Mouse (Mus musculus) limb, embryonic 11.5 days (tissue): ENCODE measurements at regions not wholly inside any gene's neighbourhood (a gene's known extent, or its start where the extent isn't known, plus 50 kb on each side); places are given as distances from the start of the nearest gene placed in this dataset.

Experiments
- ATAC-seq: fragments of 200-750 bp; cut with Nextera tagmentation; 2 replicates; pipeline ENCODE4 v1.8.0; 2017; ENCODE audit warnings: low read depth; ENCODE audit not compliant: insufficient number of reproducible peaks, low FRiP score, low TSS enrichment
- DNase-seq: peaks from one replicate; pipeline ENCODE4 v3.0.0-alpha.2; 2015; ENCODE audit warnings: low spot score
- H3K27ac ChIP-seq: fragments of 300-500 bp; sonication (generic); replicated peaks from 2 replicates; pipeline ENCODE4 v1.5.1; 2014; ENCODE audit warnings: low read depth, mild to moderate bottlenecking, low read length
- H3K27me3 ChIP-seq: fragments of 300-500 bp; sonication (generic); 2 replicates; pipeline ENCODE4 v1.6.1; 2014; ENCODE audit warnings: mild to moderate bottlenecking, low read length, mixed read lengths; ENCODE audit not compliant: control insufficient read depth, insufficient read depth
- H3K36me3 ChIP-seq: fragments of 300-500 bp; sonication (generic); 2 replicates; pipeline ENCODE4 v1.6.1; 2014; ENCODE audit warnings: mild to moderate bottlenecking, low read length, moderate library complexity, mixed read lengths; ENCODE audit not compliant: control insufficient read depth, insufficient read depth
- H3K4me1 ChIP-seq: fragments of 300-500 bp; sonication (generic); 2 replicates; pipeline ENCODE4 v1.6.1; 2014; ENCODE audit warnings: low read length, mixed read lengths; ENCODE audit not compliant: control insufficient read depth, insufficient read depth
- H3K4me2 ChIP-seq: fragments of 300-500 bp; sonication (generic); 2 replicates; pipeline ENCODE4 v1.6.1; 2014; ENCODE audit warnings: low read depth, mild to moderate bottlenecking, moderate library complexity; ENCODE audit not compliant: severe bottlenecking
- H3K4me3 ChIP-seq: fragments of 300-500 bp; sonication (generic); 2 replicates; pipeline ENCODE4 v1.5.1; 2014; ENCODE audit warnings: low read depth, low read length
- H3K9ac ChIP-seq: fragments of 300-500 bp; sonication (generic); 2 replicates; pipeline ENCODE4 v1.6.1; 2014; ENCODE audit warnings: mild to moderate bottlenecking, low read length
- H3K9me3 ChIP-seq: fragments of 300-500 bp; sonication (generic); 2 replicates; pipeline ENCODE4 v1.6.1; 2016; ENCODE audit warnings: low read length; ENCODE audit not compliant: control insufficient read depth
- WGBS: fragments of 180-500 bp; shearing (Covaris S2); extraction: QIAGEN DNeasy Blood & Tissue Kit; methylation state at CpG from one replicate; pipeline ENCODE4 v1.1.7; 2014; 5-methylcytosine and 5-hydroxymethylcytosine counted together

DNA sequence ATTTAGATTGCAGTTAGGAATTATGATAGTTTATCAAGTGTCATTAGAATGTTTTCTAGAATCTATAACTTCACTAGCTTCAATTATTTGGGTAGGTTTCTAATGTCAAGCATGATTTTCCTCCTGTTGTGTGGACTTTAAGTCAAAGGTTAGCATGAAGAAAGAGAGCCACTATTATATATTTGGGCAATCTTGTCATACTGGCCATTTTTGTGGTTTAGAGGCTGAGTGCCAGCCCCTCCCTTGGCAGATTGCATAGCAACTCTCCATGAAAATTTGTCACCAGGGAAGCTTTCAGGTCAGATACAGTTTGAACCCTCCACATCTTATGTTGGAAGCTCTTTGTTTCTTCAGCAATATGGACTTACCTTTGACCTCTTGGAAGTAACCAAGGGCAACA lies 806.7 kb upstream of the Lrrc4c start:
- ATAC-seq = no peak
- Histone ChIP-seq H3K27me3 (no peaks in the 10 kb centered on the region), H3K9ac (no peak overlapping the region), H3K4me2 (no peak overlapping the region), H3K27ac (no peak overlapping the region), H3K4me1 (no peaks in the 10 kb centered on the region), H3K9me3 (no peaks in the 10 kb centered on the region), H3K36me3 (no peaks in the 10 kb centered on the region), H3K4me3 (no peak overlapping the region)
- DNase-seq = no peak

DNA sequence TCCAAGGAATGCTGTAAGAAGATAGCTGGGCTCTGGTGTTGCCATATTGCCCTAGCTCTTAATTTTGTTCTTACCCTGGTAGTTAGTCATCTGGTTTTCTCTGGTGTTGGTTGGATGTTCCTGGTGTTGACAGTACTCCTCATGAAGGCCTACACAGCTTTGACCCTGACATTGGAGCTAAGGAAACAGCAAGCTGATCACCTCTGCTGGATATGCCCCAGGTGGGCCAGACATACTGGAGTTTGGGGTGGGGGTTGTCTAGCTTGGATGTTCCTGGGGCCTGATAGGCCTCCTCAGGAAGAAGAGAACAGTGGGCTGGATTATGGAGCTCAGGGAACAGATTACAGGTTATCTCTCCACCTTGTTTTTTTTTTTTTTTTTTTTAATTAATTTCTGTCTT lies 796.3 kb upstream of the Lrrc4c start:
- no peaks in the 10 kb centered on the region for H3K9me3 ChIP-seq
- no peak overlapping the region for H3K9ac ChIP-seq
- no peaks in the 10 kb centered on the region for H3K27me3 ChIP-seq
- H3K4me2 ChIP-seq = no peak overlapping the region
- ATAC-seq = no peak
- H3K27ac ChIP-seq = no peak overlapping the region
- no peak for DNase-seq
- H3K4me1 ChIP-seq = no peaks in the 10 kb centered on the region
- no peaks in the 10 kb centered on the region for H3K36me3 ChIP-seq
- no peak overlapping the region for H3K4me3 ChIP-seq

- Histone ChIP-seq H3K4me1 (no peaks in the 10 kb centered on the region), H3K27ac (no peak overlapping the region), H3K27me3 (no peaks in the 10 kb centered on the region), H3K36me3 (no peaks in the 10 kb centered on the region), H3K9ac (no peak overlapping the region), H3K4me3 (no peak overlapping the region), H3K4me2 (no peak overlapping the region), H3K9me3 (no peaks in the 10 kb centered on the region)
- ATAC-seq (no peak), DNase-seq (no peak)
- WGBS = 65% methylated on average over 4 of the region's 4 CpGs
Measured at GRCm38 (mm10) chr2:95524590-95525266, 793.2 kb upstream of the Lrrc4c start.

DNA sequence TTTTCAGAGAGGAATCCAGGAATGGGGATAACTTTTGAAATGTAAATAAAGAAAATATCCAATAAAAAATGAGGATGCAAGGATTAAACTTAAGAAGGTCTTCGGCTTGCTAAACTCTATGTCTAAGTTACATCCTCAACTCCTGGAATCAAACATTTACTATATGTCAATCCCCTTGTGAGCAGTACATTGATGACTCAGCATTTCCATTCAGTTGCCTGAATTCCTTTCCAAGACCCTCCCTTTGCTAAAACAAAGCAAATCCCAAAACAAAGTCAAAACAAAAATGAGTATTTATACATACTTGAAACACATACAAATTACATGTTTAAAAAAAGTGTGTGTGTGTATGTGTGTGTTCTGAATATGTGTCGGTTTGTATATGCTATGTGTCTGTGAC lies 753.9 kb upstream of the Lrrc4c start:
- H3K36me3 ChIP-seq = no peaks in the 10 kb centered on the region
- no peak overlapping the region for H3K27ac ChIP-seq
- H3K9ac ChIP-seq = no peak overlapping the region
- no peaks in the 10 kb centered on the region for H3K4me1 ChIP-seq
- no peak for ATAC-seq
- no peak for DNase-seq
- no peaks in the 10 kb centered on the region for H3K9me3 ChIP-seq
- WGBS = 90% methylated on average over 2 of the region's 2 CpGs
- H3K4me3 ChIP-seq = no peak overlapping the region
- H3K27me3 ChIP-seq = no peaks in the 10 kb centered on the region
- no peak overlapping the region for H3K4me2 ChIP-seq

DNA sequence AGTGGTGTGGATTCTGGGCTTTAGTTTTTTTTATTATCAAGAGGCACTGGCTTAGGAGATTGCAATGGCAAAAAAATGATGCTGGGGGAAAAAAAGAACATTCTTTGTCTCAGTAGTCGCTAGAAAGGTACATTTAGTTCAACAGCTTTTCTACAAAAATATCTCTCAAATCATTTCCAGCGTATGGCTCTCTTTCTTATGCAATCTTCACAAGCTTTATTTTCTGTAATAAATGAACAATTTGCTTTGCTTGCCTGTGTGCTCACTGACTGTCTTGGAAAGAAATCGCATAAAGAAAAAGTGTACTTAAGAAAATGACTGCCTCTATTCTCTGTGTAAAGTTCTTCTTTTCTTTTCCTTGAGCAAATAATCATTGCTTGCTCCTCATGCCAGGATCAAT lies 742.1 kb upstream of the Lrrc4c start:
- Histone ChIP-seq H3K9ac (no peak overlapping the region), H3K4me1 (no peaks in the 10 kb centered on the region), H3K27me3 (no peaks in the 10 kb centered on the region), H3K27ac (no peak overlapping the region), H3K4me2 (no peak overlapping the region), H3K9me3 (no peaks in the 10 kb centered on the region), H3K36me3 (no peaks in the 10 kb centered on the region), H3K4me3 (no peak overlapping the region)
- DNase-seq = no peak
- no peak for ATAC-seq
- WGBS = 93% methylated on average over 3 of the region's 3 CpGs

DNA sequence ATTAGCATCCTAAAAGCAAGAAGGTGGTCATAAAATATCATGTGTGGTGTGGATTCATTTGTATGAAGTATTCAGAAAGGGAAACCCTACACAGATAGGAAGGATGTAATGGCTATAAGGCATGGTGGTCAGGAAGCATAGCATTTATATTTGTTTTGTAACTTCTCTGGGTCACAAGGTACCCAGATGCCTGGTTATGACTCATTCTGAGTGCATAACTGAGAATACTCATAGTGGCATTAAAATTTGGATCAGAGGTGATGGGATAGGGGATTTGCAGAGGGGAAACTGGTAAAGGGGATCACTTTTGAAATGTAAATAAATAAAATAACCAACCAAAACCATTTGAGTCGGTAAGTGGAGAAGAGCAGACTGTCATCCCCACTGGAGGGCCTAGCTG lies 738.8 kb upstream of the Lrrc4c start:
- H3K27ac ChIP-seq = no peak overlapping the region
- no peak for DNase-seq

GRCm38 (mm10) chr2:95586002-95586401 lies 732.0 kb upstream of the Lrrc4c start:
- Histone ChIP-seq H3K36me3 (no peaks in the 10 kb centered on the region), H3K4me2 (no peak overlapping the region), H3K9ac (no peak overlapping the region), H3K9me3 (no peaks in the 10 kb centered on the region), H3K4me3 (no peak overlapping the region), H3K27me3 (no peaks in the 10 kb centered on the region), H3K27ac (no peak overlapping the region), H3K4me1 (no peaks in the 10 kb centered on the region)
- ATAC-seq = no peak
- no peak for DNase-seq

More for the DNA sequence above, 738.8 kb upstream of the Lrrc4c start:
- H3K4me3 ChIP-seq = no peak overlapping the region
- H3K4me1 ChIP-seq = no peaks in the 10 kb centered on the region
- no peak overlapping the region for H3K4me2 ChIP-seq
- H3K36me3 ChIP-seq = no peaks in the 10 kb centered on the region
- no peak overlapping the region for H3K9ac ChIP-seq
- H3K9me3 ChIP-seq = no peaks in the 10 kb centered on the region
- WGBS = 88% methylated on average over 1 of the region's 1 CpGs
- no peak for ATAC-seq
- no peaks in the 10 kb centered on the region for H3K27me3 ChIP-seq

DNA sequence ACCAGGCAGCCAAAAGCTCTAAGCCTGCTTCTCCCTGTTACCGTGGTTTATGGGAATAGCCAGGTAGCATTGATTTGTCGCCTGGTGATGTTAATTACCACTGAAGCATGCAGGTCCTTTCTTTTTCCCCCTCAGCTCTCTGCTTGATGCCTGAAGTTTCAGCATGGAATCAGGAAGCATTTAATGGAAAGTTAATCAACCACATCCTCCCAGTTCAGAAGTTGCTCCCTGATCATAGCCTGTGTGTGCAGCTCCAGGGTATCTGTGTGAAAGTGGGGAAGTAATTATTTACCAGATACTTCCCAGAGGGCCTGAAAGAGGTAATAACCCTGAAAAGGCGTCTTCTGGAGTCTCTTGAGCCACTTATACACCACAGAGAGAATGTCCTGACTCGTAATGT lies 730.9 kb upstream of the Lrrc4c start:
- no peak overlapping the region for H3K9ac ChIP-seq
- no peaks in the 10 kb centered on the region for H3K36me3 ChIP-seq
- H3K4me3 ChIP-seq = no peak overlapping the region
- ATAC-seq (peak; percentile 62; the same call in 1 of the 2 replicates), DNase-seq (peak; percentile 24)
- H3K9me3 ChIP-seq = no peaks in the 10 kb centered on the region
- H3K4me2 ChIP-seq = no peak overlapping the region
- H3K27me3 ChIP-seq = no peaks in the 10 kb centered on the region
- no peaks in the 10 kb centered on the region for H3K4me1 ChIP-seq
- WGBS = 9% methylated on average over 4 of the region's 4 CpGs
- H3K27ac ChIP-seq = no peak overlapping the region

- ATAC-seq = no peak
- Histone ChIP-seq H3K9ac (no peak overlapping the region), H3K4me3 (no peak overlapping the region)
Measured at GRCm38 (mm10) chr2:95613354-95613753, 704.6 kb upstream of the Lrrc4c start.

More at GRCm38 (mm10) chr2:95613354-95613753, 704.6 kb upstream of the Lrrc4c start:
- Histone ChIP-seq H3K27me3 (no peaks in the 10 kb centered on the region), H3K36me3 (no peaks in the 10 kb centered on the region), H3K4me1 (no peaks in the 10 kb centered on the region), H3K27ac (no peak overlapping the region), H3K9me3 (no peaks in the 10 kb centered on the region), H3K4me2 (no peak overlapping the region)
- no peak for DNase-seq
- WGBS = 71% methylated on average over 5 of the region's 5 CpGs
